8 mouse cellular contexts compared by ENCODE assay signal in the genomic region with DNA sequence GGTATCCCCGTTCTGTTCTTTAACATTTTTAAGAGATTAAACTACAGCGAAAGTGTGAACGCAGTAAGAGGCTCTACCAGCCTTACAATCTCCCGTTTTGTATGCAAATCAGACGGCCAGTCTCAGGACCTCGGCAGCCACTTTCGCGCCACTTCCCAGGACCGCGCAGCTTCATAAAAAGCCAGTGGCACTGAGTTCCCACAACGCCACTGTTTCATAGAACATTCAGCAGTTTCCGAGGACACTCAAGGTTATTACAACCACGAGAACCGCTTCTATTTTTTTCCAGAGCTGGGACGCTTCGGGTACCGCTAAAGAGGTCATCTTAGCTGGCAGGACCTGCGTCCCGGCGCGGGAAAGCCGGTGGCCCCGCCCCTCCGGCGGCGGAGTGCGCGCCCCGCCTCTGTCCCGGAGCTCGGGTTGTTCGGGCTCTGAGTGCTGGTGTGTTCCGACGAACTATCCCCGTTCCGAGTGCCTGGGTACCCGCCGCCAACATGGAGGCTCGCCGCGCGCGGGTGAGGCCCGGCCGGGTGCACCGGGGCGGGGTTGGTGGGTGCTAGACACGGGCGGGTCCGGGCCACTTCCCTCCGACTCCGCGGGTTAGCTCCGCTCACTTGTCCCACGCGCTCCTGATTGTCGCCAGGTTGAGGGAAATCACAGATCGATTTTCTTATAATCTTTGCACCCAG. TPM values are rescaled to one million over a fixed set of nuclear protein-coding genes. Genes with fewer than 3 reads are reported as not detected.
DNase-seq lines count a peak whose midpoint lies in the region; ATAC-seq lines count a peak whose summit lies in the region.

Gene Cdca7, plus strand, starts transcription at position 363 of the 689 bp plus-strand sequence.

- DNase-seq in 3T3-L1 (ENCODE audit: low read depth, low spot score) = peak; percentile 82
- DNase-seq in adrenal gland, postnatal 36 days = peak; percentile 84 to 89
- peak; percentile 75 for DNase-seq in heart, adult 8-10 months (ENCODE audit: low spot score)
- peak; percentile 54 to 73 for DNase-seq in kidney, adult 8-10 months
- DNase-seq in spleen, adult 18-20 months = peak; percentile 58 to 78

- H3K4me1 ChIP-seq in embryonic facial prominence, embryonic 13.5 days = peaks cover 40% of the 10 kb centered on the region
- peaks cover 46% of the 10 kb centered on the region for H3K4me1 ChIP-seq in limb, embryonic 13.5 days
- peaks cover 29% of the 10 kb centered on the region for H3K4me1 ChIP-seq in midbrain, embryonic 15.5 days

- H3K36me3 ChIP-seq in embryonic facial prominence, embryonic 13.5 days = peaks cover 15% of the 10 kb centered on the region
- H3K36me3 ChIP-seq in limb, embryonic 13.5 days = peaks cover 20% of the 10 kb centered on the region
- H3K36me3 ChIP-seq in midbrain, embryonic 15.5 days (replicated peaks) = no peaks in the 10 kb centered on the region

- peak; percentile 83 for ATAC-seq in embryonic facial prominence, embryonic 13.5 days (ENCODE audit: insufficient number of reproducible peaks, insufficient read depth, low FRiP score, low TSS enrichment, low read depth)
- peak; percentile 88 for ATAC-seq in limb, embryonic 13.5 days (ENCODE audit: low FRiP score, low read depth)
- peak; percentile 79 for ATAC-seq in midbrain, embryonic 15.5 days (replicated peaks)

- no peaks in the 10 kb centered on the region for H3K9me3 ChIP-seq in embryonic facial prominence, embryonic 13.5 days
- no peaks in the 10 kb centered on the region for H3K9me3 ChIP-seq in limb, embryonic 13.5 days
- H3K9me3 ChIP-seq in midbrain, embryonic 15.5 days = no peaks in the 10 kb centered on the region

- H3K4me3 ChIP-seq in embryonic facial prominence, embryonic 13.5 days = peak within 1 kb of the TSS; percentile 85
- H3K4me3 ChIP-seq in limb, embryonic 13.5 days = peak within 1 kb of the TSS; percentile 87
- H3K4me3 ChIP-seq in midbrain, embryonic 15.5 days = peak within 1 kb of the TSS; percentile 57

- 0 out of 2 replicates have a peak, but pooled peaks cover 5% of the 10 kb centered on the region for H3K27me3 ChIP-seq in embryonic facial prominence, embryonic 13.5 days
- no peaks in the 10 kb centered on the region for H3K27me3 ChIP-seq in limb, embryonic 13.5 days
- peaks cover 18% of the 10 kb centered on the region; the same call in 1 of the 2 replicates for H3K27me3 ChIP-seq in midbrain, embryonic 15.5 days (replicated peaks)

- under 1% methylated on average over 58 of the region's 58 CpGs for WGBS in embryonic facial prominence, embryonic 13.5 days
- WGBS in limb, embryonic 13.5 days = under 1% methylated on average over 58 of the region's 58 CpGs
- WGBS in midbrain, embryonic 15.5 days = under 1% methylated on average over 58 of the region's 58 CpGs

- peak within 1 kb of the TSS; percentile 93 for H3K27ac ChIP-seq in embryonic facial prominence, embryonic 13.5 days
- peak within 1 kb of the TSS; percentile 85 for H3K27ac ChIP-seq in limb, embryonic 13.5 days
- peak within 1 kb of the TSS; percentile 35 for H3K27ac ChIP-seq in midbrain, embryonic 15.5 days

- H3K4me2 ChIP-seq in embryonic facial prominence, embryonic 13.5 days = peak within 1 kb of the TSS; percentile 76
- peak within 1 kb of the TSS; percentile 82 for H3K4me2 ChIP-seq in limb, embryonic 13.5 days (replicated peaks)
- H3K4me2 ChIP-seq in midbrain, embryonic 15.5 days = peak within 1 kb of the TSS; percentile 98

- H3K9ac ChIP-seq in embryonic facial prominence, embryonic 13.5 days = peak within 1 kb of the TSS; percentile 84
- peak within 1 kb of the TSS; percentile 94 for H3K9ac ChIP-seq in limb, embryonic 13.5 days
- H3K9ac ChIP-seq in midbrain, embryonic 15.5 days = peak within 1 kb of the TSS; percentile 42

RNA-seq across cellular contexts. Expression of gene Cdca7, which starts in this region (rescaled TPM):
- 1 to 10 TPM; 3.6 to 4.3 TPM for total RNA-seq in adrenal gland, postnatal 36 days (2021)
- polyA plus RNA-seq in embryonic facial prominence, embryonic 13.5 days (2015; fragmentation: Nextera tagmentation; extraction: Ambion mirVana) = 159 and 162 TPM in 2 replicates
- total RNA-seq in heart, adult 8-10 months (2022) = 1 to 10 TPM in 3 of 4 experiments, under 1 TPM in 1; 1.00 to 3.1 (median 1.2) TPM
- polyA plus RNA-seq in limb, embryonic 13.5 days (2015; fragmentation: Nextera tagmentation; extraction: Ambion mirVana) = 173 and 178 TPM in 2 replicates
- polyA plus RNA-seq in midbrain, embryonic 15.5 days (2015; fragmentation: Nextera tagmentation; extraction: Ambion mirVana) = 21.3 and 21.5 TPM in 2 replicates

Comparison
In these comparisons a context has a peak if more than half of its experiments do, and no peak if none do; other contexts are left out.
1. Peak in every context shown above with its lines: DNase-seq, ATAC-seq, H3K4me3 ChIP-seq and H3K27ac ChIP-seq.
2. H3K27ac ChIP-seq: peak in every context shown above with its lines; median percentile 93 in embryonic facial prominence, embryonic 13.5 days; 85 in limb, embryonic 13.5 days; 35 in midbrain, embryonic 15.5 days.
3. H3K9ac ChIP-seq: peak in every context shown above with its lines; median percentile 94 in limb, embryonic 13.5 days; 84 in embryonic facial prominence, embryonic 13.5 days; 42 in midbrain, embryonic 15.5 days.